Mouse (Mus musculus) inflammation-experienced regulatory T-cells, adult 6 months (primary cell): ENCODE data around the gene Arhgef25. TPM values are rescaled to one million over a fixed set of nuclear protein-coding genes. Genes with fewer than 3 reads are reported as not detected.
"Not testable (repeated sequence)": the region's sequence is repeated elsewhere in the genome, so short reads cannot be mapped to it uniquely, and the experiment has no call there.

Experiments
- ATAC-seq: one replicate; pipeline ENCODE4 v1.8.0; 2017
- polyA plus RNA-seq, 3 experiments: library from polyadenylated mRNA; unstranded; fragments of 100-300 nt; shearing (Covaris generic); gene quantifications; one replicate each; pipeline ENCODE4 v1.2.1; 2017

Gene Arhgef25
- polyA plus RNA-seq, 3 experiments from 2014 or later: 0.20 TPM; not detected in 2

GRCm38 (mm10) chr10:127137896-127138295 lies 52.0 kb downstream of the Arhgef25 start:
- no peak for ATAC-seq

DNA sequence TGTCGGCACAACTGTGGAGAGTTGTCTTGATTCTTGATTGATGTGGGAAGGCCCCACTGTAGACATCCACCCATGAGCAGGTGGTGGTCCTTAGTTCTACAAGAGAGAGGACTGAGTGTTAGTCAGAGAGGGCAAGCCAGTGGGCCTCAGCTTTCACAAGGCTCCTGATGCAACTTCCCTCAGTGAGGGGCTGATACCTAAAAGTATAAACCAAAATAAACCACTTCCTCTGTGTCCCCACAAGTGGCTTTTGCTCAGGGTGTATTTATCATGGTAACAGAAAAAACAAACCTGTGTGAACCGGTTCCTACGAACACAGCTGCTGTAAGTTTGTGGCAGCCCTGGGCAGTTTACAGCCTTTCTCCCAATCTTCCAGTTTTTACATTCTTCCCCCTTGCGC lies 53.4 kb downstream of the Arhgef25 start:
- ATAC-seq: peak; percentile 70

DNA sequence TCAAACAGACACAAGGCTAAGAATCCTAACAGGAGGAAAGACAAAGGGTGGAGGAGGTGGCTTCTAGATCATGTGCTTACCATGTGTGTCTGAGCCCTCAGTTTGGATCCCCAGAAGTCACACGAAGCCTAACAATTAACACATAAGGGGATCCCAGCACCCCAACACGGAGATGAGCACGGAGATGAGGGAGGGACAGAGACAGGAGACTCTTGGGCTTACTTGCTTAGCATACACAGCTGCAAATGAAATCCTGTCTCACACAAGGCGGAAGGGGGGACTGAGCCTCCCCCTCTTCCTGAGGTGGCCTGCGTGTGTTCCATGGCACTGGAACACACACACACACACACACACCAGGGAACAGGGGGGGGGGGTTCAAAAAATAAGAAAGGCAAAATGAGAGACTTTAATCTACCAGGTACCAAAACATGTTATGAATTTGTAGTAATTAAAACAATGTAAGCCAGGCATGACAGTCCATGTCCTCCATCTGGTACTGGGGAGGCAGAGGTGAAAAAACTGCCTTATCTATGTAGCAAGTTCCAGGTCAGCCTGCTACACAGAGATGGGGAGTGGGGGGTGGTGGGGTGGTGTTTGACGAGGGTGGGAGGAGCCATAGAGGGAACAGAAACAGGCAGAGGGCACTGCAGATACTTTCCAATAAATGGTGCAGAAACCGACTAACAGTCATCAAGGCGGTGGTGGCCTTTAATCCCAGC lies 54.6 kb downstream of the Arhgef25 start:
- ATAC-seq: peak; percentile 49

DNA sequence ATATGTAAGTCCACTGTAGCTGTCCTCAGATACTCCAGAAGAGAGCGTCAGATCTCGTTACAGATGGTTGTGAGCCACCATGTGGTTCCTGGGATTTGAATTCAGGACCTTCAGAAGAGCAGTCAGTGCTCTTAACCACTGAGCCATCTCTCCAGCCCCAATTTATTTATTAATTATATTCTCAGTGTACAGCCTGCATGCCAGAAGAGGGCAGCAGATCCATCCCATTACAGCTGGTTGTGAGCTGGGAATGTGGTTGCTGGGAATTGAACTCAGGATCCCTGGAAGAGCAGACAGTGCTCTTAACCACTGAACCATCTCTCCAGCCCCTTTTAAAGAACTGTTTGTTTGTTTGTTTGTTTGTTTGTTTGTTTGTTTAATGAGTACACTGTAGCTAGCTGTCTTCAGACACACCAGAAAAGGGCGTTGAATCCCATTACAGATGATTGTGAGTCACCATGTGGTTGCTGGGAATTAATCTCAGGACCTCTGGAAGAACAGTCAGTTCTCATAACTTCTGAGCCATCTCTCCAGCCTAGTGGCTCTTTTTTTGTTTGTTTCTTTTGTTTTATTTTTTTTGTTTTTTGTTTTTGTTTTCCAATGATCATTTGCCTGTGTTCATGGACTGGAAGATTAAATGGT lies 55.4 kb downstream of the Arhgef25 start:
- not testable (repeated sequence) for ATAC-seq

Other genes starting within 250 kb of the Arhgef25 start
- gene Ctdsp2, start 211.4 kb downstream of the Arhgef25 start, polyA plus RNA-seq: 10 to 100 TPM; 26.2 to 47.1 (median 38.5) TPM
- under 1 TPM in 2 of 3 experiments, not detected in 1; 0.11 to 0.36 TPM for gene Avil, start 189.4 kb downstream of the Arhgef25 start, polyA plus RNA-seq
- 10 to 100 TPM; 40.0 to 50.0 (median 48.3) TPM for gene Tsfm, start 159.2 kb downstream of the Arhgef25 start, polyA plus RNA-seq
- gene Mettl1, start 148.7 kb downstream of the Arhgef25 start, polyA plus RNA-seq: 10 to 100 TPM; 10.8 to 37.6 (median 28.4) TPM
- under 1 TPM in 1 of 3 experiments, not detected in 2; 0.46 TPM for gene Eef1akmt3, start 148.6 kb downstream of the Arhgef25 start, polyA plus RNA-seq
- not detected for gene Cyp27b1, start 141.8 kb downstream of the Arhgef25 start, polyA plus RNA-seq
- gene March9, start 129.9 kb downstream of the Arhgef25 start, polyA plus RNA-seq: under 1 TPM; 0.35 to 0.84 (median 0.72) TPM
- 100 to 1,000 TPM; 284 to 347 (median 295) TPM for gene Cdk4, start 126.5 kb downstream of the Arhgef25 start, polyA plus RNA-seq
- gene Tspan31, start 119.8 kb downstream of the Arhgef25 start, polyA plus RNA-seq: 100 to 1,000 TPM in 2 of 3 experiments, 10 to 100 TPM in 1; 97.8 to 134 (median 127) TPM
- 10 to 100 TPM; 25.9 to 32.1 (median 31.2) TPM for gene Agap2, start 114.8 kb downstream of the Arhgef25 start, polyA plus RNA-seq
- gene Os9, start 69.0 kb downstream of the Arhgef25 start, polyA plus RNA-seq: 10 to 100 TPM; 61.9 to 81.5 (median 75.8) TPM
- gene B4galnt1, start 24.9 kb downstream of the Arhgef25 start, polyA plus RNA-seq: 100 to 1,000 TPM; 181 to 204 (median 188) TPM
- gene Slc26a10, start 9.4 kb downstream of the Arhgef25 start, polyA plus RNA-seq: 1 to 10 TPM; 3.2 to 4.3 (median 3.2) TPM
- gene Dtx3, start 5.6 kb upstream of the Arhgef25 start, polyA plus RNA-seq: 10 to 100 TPM; 35.2 to 56.0 (median 47.0) TPM
- 10 to 100 TPM; 25.7 to 32.1 (median 26.0) TPM for gene Pip4k2c, start 21.5 kb upstream of the Arhgef25 start, polyA plus RNA-seq
- gene Kif5a, start 73.3 kb upstream of the Arhgef25 start, polyA plus RNA-seq: under 1 TPM in 2 of 3 experiments, not detected in 1; 0.16 to 0.19 TPM
- 10 to 100 TPM; 54.0 to 61.1 (median 56.9) TPM for gene Dctn2, start 76.3 kb upstream of the Arhgef25 start, polyA plus RNA-seq
- gene Mbd6, start 98.9 kb upstream of the Arhgef25 start, polyA plus RNA-seq: 10 to 100 TPM in 1 of 3 experiments, 1 to 10 TPM in 2; 4.0 to 11.8 (median 6.4) TPM
- 10 to 100 TPM; 20.7 to 28.9 (median 21.3) TPM for gene Mars, start 121.7 kb upstream of the Arhgef25 start, polyA plus RNA-seq
- gene Arhgap9, start 131.9 kb upstream of the Arhgef25 start, polyA plus RNA-seq: 100 to 1,000 TPM in 2 of 3 experiments, 10 to 100 TPM in 1; 91.9 to 112 (median 108) TPM
- gene Gli1, start 151.9 kb upstream of the Arhgef25 start, polyA plus RNA-seq: under 1 TPM in 2 of 3 experiments, not detected in 1; 0.49 to 0.56 TPM
- gene Inhbe, start 164.3 kb upstream of the Arhgef25 start, polyA plus RNA-seq: not detected
- gene Inhbc, start 180.3 kb upstream of the Arhgef25 start, polyA plus RNA-seq: not detected
- gene R3hdm2, start 190.2 kb upstream of the Arhgef25 start, polyA plus RNA-seq: 10 to 100 TPM; 11.8 to 17.6 (median 12.0) TPM